In the genomic region with DNA sequence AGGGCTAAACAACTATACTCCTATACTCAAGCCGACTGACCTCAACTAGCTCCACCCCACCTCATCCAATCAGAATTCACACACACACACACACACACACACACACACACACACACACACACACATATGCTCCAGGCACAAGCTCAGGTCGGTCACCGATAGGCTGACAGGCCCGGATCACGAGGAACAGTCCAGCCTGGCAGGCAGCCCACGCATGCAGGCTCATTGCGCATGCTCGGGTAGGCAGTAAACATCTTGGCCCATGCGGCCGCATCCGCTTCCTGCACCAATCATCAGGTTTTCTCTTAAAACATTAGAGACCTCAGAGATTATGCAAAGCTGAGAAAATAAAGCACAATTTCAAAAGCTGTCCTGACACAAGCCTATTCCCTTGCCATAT, we compare ENCODE assay signal across 23 mouse cellular contexts. TPM values are rescaled to one million over a fixed set of nuclear protein-coding genes. Genes with fewer than 3 reads are reported as not detected.
DNase-seq lines count a peak whose midpoint lies in the region; TF ChIP-seq lines count a peak whose summit lies in the region.
"Had no signal": no experiment of that assay in that cellular context is flagged by ENCODE, and none has a peak within 500 bp of the region (broad histone marks: within the 10 kb centered on the region; RNA-seq: fewer than 3 reads in every experiment).

No protein-coding gene starts in this region.

- intact Hi-C loops in left cerebral cortex, postnatal 4 days (cut with DNase I): no loop called here
- intact Hi-C loops in left cerebral cortex, postnatal 36 days (cut with DNase I): no loop called here
- intact Hi-C loops in left cerebral cortex, postnatal 10 days (cut with DNase I): no loop called here

- H3K4me1 ChIP-seq in testis, adult 2 months (ENCODE audit: control insufficient read depth, insufficient read depth, low read length): no peaks in the 10 kb centered on the region
- H3K4me1 ChIP-seq: embryonic facial prominence, embryonic 13.5 days; embryonic facial prominence, embryonic 15.5 days; forebrain, embryonic 10.5 days; forebrain, embryonic 12.5 days had no signal

- H3K4me3 ChIP-seq in testis, adult 2 months (ENCODE audit: control insufficient read depth, low read depth, low read length): peak overlapping the region; percentile 31
- H3K4me3 ChIP-seq: embryonic facial prominence, embryonic 13.5 days; embryonic facial prominence, embryonic 15.5 days; erythroblast, embryonic 14.5 days; forebrain, embryonic 10.5 days; forebrain, embryonic 12.5 days had no signal

- no peak for TF ChIP-seq CTCF in testis, adult 2 months (IDR thresholded peaks at IDR 0.05; ENCODE audit: control insufficient read depth, insufficient read depth, insufficient replicate concordance, low read depth, low read length)

- TF ChIP-seq POLR2A in testis, adult 2 months (IDR thresholded peaks at IDR 0.05; ENCODE audit: control insufficient read depth, low read depth, low read length): no peak

- H3K27ac ChIP-seq in testis, adult 2 months (ENCODE audit: control insufficient read depth, insufficient read depth, low read depth, low read length): no peak overlapping the region
- H3K27ac ChIP-seq: embryonic facial prominence, embryonic 13.5 days; embryonic facial prominence, embryonic 15.5 days; forebrain, embryonic 10.5 days; forebrain, embryonic 12.5 days had no signal

- H3K27me3 ChIP-seq in testis, adult 2 months (ENCODE audit: control insufficient read depth, insufficient read depth, low read length): no peaks in the 10 kb centered on the region
- H3K27me3 ChIP-seq: embryonic facial prominence, embryonic 13.5 days; embryonic facial prominence, embryonic 15.5 days; forebrain, embryonic 12.5 days had no signal

- peak; percentile 15 to 42 for DNase-seq in cerebellum, postnatal 14 days
- DNase-seq in cerebellum, adult 18-20 months: no peak
- DNase-seq in left cerebral cortex, postnatal 4 days: peak; percentile 20
- no peak for DNase-seq in left cerebral cortex, postnatal 36 days (ENCODE audit: low spot score in 2 of 2)
- no peak for DNase-seq in testis, postnatal 10 days (ENCODE audit: low spot score)
- peak; percentile 7 for DNase-seq in testis, postnatal 14 days (ENCODE audit: low spot score)
- DNase-seq in left cerebral cortex, postnatal 10 days (ENCODE audit: extremely low spot score in 1 of 2, low spot score in 2 of 2): no peak
- DNase-seq: adrenal gland, adult 8-10 months; adrenal gland, postnatal 14 days; adrenal gland, postnatal 36 days; cerebellum, adult 11 months; cerebellum, adult 2 months; cerebellum, adult 9-10 months; embryo, embryonic 11 days had no signal

- no peaks in the 10 kb centered on the region for H3K36me3 ChIP-seq in testis, adult 2 months (ENCODE audit: control insufficient read depth, insufficient read depth, low read length)
- H3K36me3 ChIP-seq: embryonic facial prominence, embryonic 13.5 days; embryonic facial prominence, embryonic 15.5 days; forebrain, embryonic 10.5 days; forebrain, embryonic 12.5 days had no signal

RNA-seq across cellular contexts. Expression of a gene that starts 50.5 kb away (rescaled TPM):
- total RNA-seq in left cerebral cortex, postnatal 4 days (2021): 1 to 10 TPM in 1 of 2 experiments, under 1 TPM in 1; 0.96 to 1.1 TPM
- under 1 TPM; 0.47 to 0.54 TPM for total RNA-seq in left cerebral cortex, postnatal 36 days (2021)
- 34.7 and 41.3 TPM in 2 replicates for polyA plus RNA-seq in testis, adult 2 months (2012; rRNA removed)
- under 1 TPM; 0.79 to 0.81 TPM for total RNA-seq in left cerebral cortex, postnatal 10 days (2021)
- total RNA-seq: adrenal gland, adult 18-20 months; adrenal gland, postnatal 14 days; adrenal gland, postnatal 36 days had no signal
- polyA plus RNA-seq: C2C12; erythroblast, embryonic 14.5 days; Patski had no signal

Comparison
In these comparisons a context has a peak if more than half of its experiments do, and no peak if none do; other contexts are left out.
1. DNase-seq: peak in cerebellum, postnatal 14 days (2 of 2), left cerebral cortex, postnatal 4 days (single experiment) and testis, postnatal 14 days (single experiment); none in cerebellum, adult 18-20 months (0 of 2), left cerebral cortex, postnatal 36 days (0 of 2), testis, postnatal 10 days (single experiment) and left cerebral cortex, postnatal 10 days (0 of 2).